Mouse (Mus musculus) liver, embryonic 15.5 days (tissue): Measurements from ENCODE around the gene Pde6c. TPM values are rescaled to one million over a fixed set of nuclear protein-coding genes. Genes with fewer than 3 reads are reported as not detected.
A peak's percentile ranks its signal among the peaks of the same experiment; 100 is the strongest.

Experiments used
- ATAC-seq: fragments of 200-750 bp; cut with Nextera tagmentation; 2 replicates; pipeline ENCODE4 v1.8.0; 2017; ENCODE audit warnings: moderate number of reproducible peaks, mild to moderate bottlenecking, moderate library complexity; ENCODE audit not compliant: insufficient read depth
- H3K27ac ChIP-seq: fragments of 300-500 bp; sonication (generic); replicated peaks from 2 replicates; pipeline ENCODE4 v1.5.1; 2015; ENCODE audit warnings: mild to moderate bottlenecking, inconsistent platforms
- H3K27me3 ChIP-seq: fragments of 300-500 bp; sonication (generic); 2 replicates; pipeline ENCODE4 v1.6.1; 2015; ENCODE audit warnings: mild to moderate bottlenecking, inconsistent platforms
- H3K36me3 ChIP-seq: fragments of 300-500 bp; sonication (generic); replicated peaks from 2 replicates; pipeline ENCODE4 v1.6.1; 2015; ENCODE audit warnings: moderate library complexity, mild to moderate bottlenecking, inconsistent platforms
- H3K4me1 ChIP-seq: fragments of 300-500 bp; sonication (generic); replicated peaks from 2 replicates; pipeline ENCODE4 v1.6.1; 2015; ENCODE audit warnings: inconsistent platforms
- H3K4me2 ChIP-seq: fragments of 300-500 bp; sonication (generic); 2 replicates; pipeline ENCODE4 v1.6.1; 2015; ENCODE audit warnings: moderate library complexity, mild to moderate bottlenecking, inconsistent platforms
- H3K4me3 ChIP-seq: fragments of 300-500 bp; sonication (generic); replicated peaks from 2 replicates; pipeline ENCODE4 v1.5.1; 2015; ENCODE audit warnings: mild to moderate bottlenecking, inconsistent platforms
- H3K9ac ChIP-seq: fragments of 300-500 bp; sonication (generic); 2 replicates; pipeline ENCODE4 v1.6.1; 2015; ENCODE audit warnings: moderate library complexity, mild to moderate bottlenecking, inconsistent platforms
- H3K9me3 ChIP-seq: fragments of 300-500 bp; sonication (generic); replicated peaks from 2 replicates; pipeline ENCODE4 v1.6.1; 2016; ENCODE audit warnings: inconsistent platforms
- WGBS: fragments of 180-500 bp; shearing (Covaris S2); methylation state at CpG from one replicate; pipeline ENCODE4 v1.1.7; 2015; ENCODE audit warnings: mixed read lengths; ENCODE audit not compliant: insufficient replicate concordance; 5-methylcytosine and 5-hydroxymethylcytosine counted together
- polyA plus RNA-seq: library from polyadenylated mRNA; unstranded; fragments of >200 nt; fragmentation: Nextera tagmentation; extraction: Ambion mirVana; gene quantifications from 2 replicates; pipeline ENCODE4 v1.2.1, GENCODE M21; 2015

The Pde6c gene
- polyA plus RNA-seq, 1 experiment from 2014 or later = 5.5 TPM

- H3K36me3 ChIP-seq = peaks cover 12% of the 10 kb centered on the region
- H3K27me3 ChIP-seq = no peaks in the 10 kb centered on the region
- no peak for ATAC-seq
- no peak overlapping the region for H3K9ac ChIP-seq
- 51% methylated on average over 9 of the region's 9 CpGs for WGBS
- no peak overlapping the region for H3K4me3 ChIP-seq
- H3K9me3 ChIP-seq = no peaks in the 10 kb centered on the region
- H3K27ac ChIP-seq = no peak overlapping the region
- H3K4me2 ChIP-seq = no peak overlapping the region
- no peaks in the 10 kb centered on the region for H3K4me1 ChIP-seq
Observed at GRCm38 (mm10) chr19:38206669-38207068, 74.1 kb downstream of the Pde6c start.

- ATAC-seq = no peak
- Histone ChIP-seq H3K36me3 (peaks cover 15% of the 10 kb centered on the region; the same call in 1 of the 2 replicates), H3K4me3 (no peak overlapping the region), H3K27ac (no peak overlapping the region), H3K27me3 (no peaks in the 10 kb centered on the region), H3K4me1 (0 out of 2 replicates have a peak, but pooled peaks cover 1% of the 10 kb centered on the region), H3K9me3 (no peaks in the 10 kb centered on the region), H3K4me2 (no peak overlapping the region), H3K9ac (no peak overlapping the region)
- WGBS = 92% methylated on average over 3 of the region's 3 CpGs
Observed at GRCm38 (mm10) chr19:38217696-38218095, 85.1 kb downstream of the Pde6c start.

- Histone ChIP-seq H3K27ac (peak overlapping the region; percentile 76), H3K9me3 (no peaks in the 10 kb centered on the region), H3K9ac (peak overlapping the region; percentile 72), H3K36me3 (0 out of 2 replicates have a peak, but pooled peaks cover under 1% of the 10 kb centered on the region), H3K4me2 (peak overlapping the region; percentile 79), H3K4me3 (peak overlapping the region; percentile 79), H3K4me1 (peaks cover 22% of the 10 kb centered on the region), H3K27me3 (no peaks in the 10 kb centered on the region)
- 7% methylated on average over 12 of the region's 12 CpGs for WGBS
- ATAC-seq = peak; percentile 30
Observed at GRCm38 (mm10) chr19:38223356-38223904, 90.8 kb downstream of the Pde6c start.

DNA sequence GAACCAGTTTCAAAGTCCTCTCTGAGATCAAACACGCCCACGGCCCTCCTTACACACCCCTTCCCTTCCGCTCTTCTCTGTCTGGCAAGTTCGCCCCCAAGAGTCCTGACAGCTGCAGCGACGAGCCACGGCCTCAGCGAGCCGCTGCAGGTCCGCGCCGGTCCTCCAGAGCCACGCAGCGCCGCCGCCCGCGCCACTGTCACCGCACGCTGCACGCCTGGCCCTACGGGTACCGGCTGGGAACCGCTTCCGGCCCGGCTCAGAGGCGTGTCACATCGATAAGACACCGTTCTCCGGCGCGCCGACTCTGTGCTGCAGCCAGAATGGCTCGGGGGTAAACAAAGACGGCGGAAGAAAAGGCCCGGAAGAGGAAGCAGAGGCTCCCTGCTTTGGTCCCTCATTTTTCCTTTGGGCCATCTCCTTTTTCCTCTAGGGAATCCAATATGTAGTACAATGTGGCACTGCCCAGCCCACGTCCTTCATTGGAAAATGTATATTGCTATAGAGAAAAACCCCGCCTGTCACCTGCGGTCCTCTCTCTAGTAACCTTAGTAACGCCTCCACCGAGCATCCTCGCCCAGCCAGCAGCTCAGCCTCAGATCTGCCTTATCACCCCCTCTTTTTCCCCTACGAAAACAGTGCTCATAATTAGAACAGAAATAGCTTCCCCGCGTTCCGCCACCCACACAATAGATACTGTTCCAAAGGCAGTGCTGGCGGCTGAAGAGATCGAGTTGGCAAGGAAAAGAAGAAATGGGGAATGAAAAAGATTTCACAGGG is 91.5 kb downstream of the Pde6c start, which contains the start of gene Fra10ac1:
Gene Fra10ac1, minus strand, starts transcription at position 252 of the 780 bp plus-strand sequence.
- under 1% methylated on average over 49 of the region's 49 CpGs for WGBS
- Histone ChIP-seq H3K36me3 (no peaks in the 10 kb centered on the region), H3K27me3 (no peaks in the 10 kb centered on the region), H3K4me3 (peak within 1 kb of the TSS; percentile 79), H3K4me2 (peak within 1 kb of the TSS; percentile 79), H3K9me3 (no peaks in the 10 kb centered on the region), H3K27ac (peak within 1 kb of the TSS; percentile 76), H3K9ac (peak within 1 kb of the TSS; percentile 72), H3K4me1 (peaks cover 22% of the 10 kb centered on the region)
- ATAC-seq = peak; percentile 98

DNA sequence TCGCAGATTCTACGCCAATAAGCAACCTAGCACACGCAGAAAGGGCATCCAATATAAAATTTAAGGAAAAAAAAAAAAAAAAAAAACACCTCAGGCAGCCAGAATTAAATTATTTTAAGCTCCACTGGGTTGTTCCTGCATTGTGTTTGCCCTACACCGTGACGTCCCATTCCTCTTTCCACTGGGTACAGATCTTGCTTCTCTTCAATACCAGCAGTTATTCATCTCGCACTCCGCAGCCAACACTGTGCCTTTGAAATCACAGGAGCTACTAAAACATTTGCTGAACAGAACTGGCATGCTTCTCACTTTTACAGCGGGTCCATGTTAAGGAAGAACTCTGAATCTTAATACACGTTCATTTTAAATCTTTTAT is 92.1 kb downstream of the Pde6c start:
- 18% methylated on average over 9 of the region's 9 CpGs for WGBS
- Histone ChIP-seq H3K36me3 (no peaks in the 10 kb centered on the region), H3K4me3 (peak overlapping the region; percentile 79), H3K4me2 (peak overlapping the region; percentile 79), H3K9me3 (no peaks in the 10 kb centered on the region), H3K27me3 (no peaks in the 10 kb centered on the region), H3K4me1 (peaks cover 22% of the 10 kb centered on the region), H3K9ac (no peak overlapping the region), H3K27ac (no peak overlapping the region)
- no peak for ATAC-seq

DNA sequence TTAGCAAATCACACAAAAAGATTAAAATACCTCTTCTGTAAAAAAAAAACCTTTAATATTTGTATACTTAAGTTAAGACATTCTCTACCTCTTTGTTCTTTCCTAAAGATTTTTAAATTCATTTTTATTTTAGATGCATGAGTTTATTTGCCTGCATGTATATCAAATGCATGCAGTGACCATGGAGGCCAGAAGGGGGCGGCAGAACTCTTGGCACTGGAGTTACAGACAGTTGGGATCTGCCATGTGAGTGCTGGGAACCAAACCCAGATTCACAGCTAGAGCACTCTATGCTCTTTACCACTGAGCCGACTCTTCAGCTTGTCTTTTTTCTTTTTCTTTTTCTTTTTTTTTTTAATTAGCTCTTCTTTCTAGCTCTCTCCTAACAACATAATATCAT is 96.1 kb downstream of the Pde6c start:
- WGBS = 40% methylated on average over 2 of the region's 2 CpGs
- ATAC-seq = no peak
- no peaks in the 10 kb centered on the region for H3K36me3 ChIP-seq
- H3K27ac ChIP-seq = no peak overlapping the region
- H3K27me3 ChIP-seq = no peaks in the 10 kb centered on the region
- H3K4me3 ChIP-seq = no peak overlapping the region
- no peak overlapping the region for H3K4me2 ChIP-seq
- H3K4me1 ChIP-seq = peaks cover 10% of the 10 kb centered on the region
- no peaks in the 10 kb centered on the region for H3K9me3 ChIP-seq
- H3K9ac ChIP-seq = no peak overlapping the region

- WGBS = 43% methylated on average over 8 of the region's 8 CpGs
- H3K4me2 ChIP-seq = no peak overlapping the region
- no peak for ATAC-seq
- H3K36me3 ChIP-seq = no peaks in the 10 kb centered on the region
- no peaks in the 10 kb centered on the region for H3K27me3 ChIP-seq
- H3K9me3 ChIP-seq = no peaks in the 10 kb centered on the region
- H3K9ac ChIP-seq = no peak overlapping the region
- no peak overlapping the region for H3K27ac ChIP-seq
- H3K4me3 ChIP-seq = no peak overlapping the region
- H3K4me1 ChIP-seq = no peaks in the 10 kb centered on the region
Observed at GRCm38 (mm10) chr19:38232087-38232486, 99.5 kb downstream of the Pde6c start.

DNA sequence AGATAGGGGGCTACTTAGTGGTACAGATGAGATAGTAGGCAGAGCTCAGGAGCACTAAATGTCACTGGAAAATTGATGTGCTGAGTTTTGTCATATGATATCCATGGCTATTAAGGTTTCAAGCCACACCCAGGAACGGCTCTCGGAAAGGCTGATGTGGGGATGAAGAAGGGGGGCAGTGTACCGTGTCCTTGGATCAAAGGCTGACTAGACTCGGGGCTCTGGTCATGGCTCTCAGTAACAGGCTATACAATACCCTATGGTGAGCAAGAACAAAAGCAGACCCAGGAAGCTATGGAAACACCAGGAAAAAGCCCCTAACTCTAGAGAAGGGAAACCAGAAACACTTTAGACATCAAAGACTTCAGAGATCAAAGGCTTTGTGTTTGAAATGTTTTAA is 99.9 kb downstream of the Pde6c start:
- Histone ChIP-seq H3K36me3 (no peaks in the 10 kb centered on the region), H3K27ac (no peak overlapping the region), H3K4me2 (no peak overlapping the region), H3K4me3 (no peak overlapping the region), H3K9ac (no peak overlapping the region), H3K27me3 (no peaks in the 10 kb centered on the region), H3K9me3 (no peaks in the 10 kb centered on the region), H3K4me1 (no peaks in the 10 kb centered on the region)
- WGBS = 28% methylated on average over 4 of the region's 4 CpGs
- ATAC-seq = no peak

Other genes starting within 250 kb of the Pde6c start
- 1.1 and 1.6 TPM in 2 replicates for gene Myof, start 89.2 kb upstream of the Pde6c start, polyA plus RNA-seq
- 4.7 and 5.3 TPM in 2 replicates for gene Cep55, start 77.8 kb upstream of the Pde6c start, polyA plus RNA-seq
- gene Ffar4, start 35.7 kb upstream of the Pde6c start, polyA plus RNA-seq = 0.16 and 0.20 TPM in 2 replicates
- gene Rbp4, start 7.5 kb upstream of the Pde6c start, polyA plus RNA-seq = 1,815 and 1,906 TPM in 2 replicates
- gene Fra10ac1, start 91.4 kb downstream of the Pde6c start, polyA plus RNA-seq = 10.9 and 11.1 TPM in 2 replicates
- gene Lgi1, start 131.8 kb downstream of the Pde6c start, polyA plus RNA-seq = 0.03 and 0.12 TPM in 2 replicates